Mouse (Mus musculus) layer of hippocampus, adult 9-10 months (tissue): ENCODE data around the gene Ankfn1.
A peak's percentile ranks its signal among the peaks of the same experiment; 100 is the strongest.

Source experiments
- DNase-seq: peaks from one replicate; pipeline ENCODE4 v3.0.0; 2022; ENCODE audit warnings: low spot score

Gene Ankfn1

DNA sequence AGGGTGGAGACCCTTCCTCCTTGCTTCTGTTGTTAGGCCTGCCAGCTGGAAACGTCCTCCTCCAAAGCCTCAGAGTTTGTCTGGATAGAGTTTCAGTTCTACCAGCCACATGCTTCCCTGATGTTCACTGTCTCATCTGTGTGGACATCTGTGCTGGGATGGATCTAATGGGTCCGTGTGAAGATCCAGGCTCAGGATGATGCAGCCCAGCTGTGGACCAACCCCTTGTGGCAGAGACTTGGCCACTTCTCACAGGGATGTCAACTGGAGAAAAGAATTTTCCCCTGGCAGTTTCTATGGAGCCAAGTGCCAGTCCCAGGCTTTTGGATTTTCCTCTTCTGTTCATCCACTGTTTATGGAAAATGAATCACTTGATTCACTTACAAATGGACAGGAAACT is 100.5 kb downstream of the Ankfn1 start:
- DNase-seq: no peak

DNA sequence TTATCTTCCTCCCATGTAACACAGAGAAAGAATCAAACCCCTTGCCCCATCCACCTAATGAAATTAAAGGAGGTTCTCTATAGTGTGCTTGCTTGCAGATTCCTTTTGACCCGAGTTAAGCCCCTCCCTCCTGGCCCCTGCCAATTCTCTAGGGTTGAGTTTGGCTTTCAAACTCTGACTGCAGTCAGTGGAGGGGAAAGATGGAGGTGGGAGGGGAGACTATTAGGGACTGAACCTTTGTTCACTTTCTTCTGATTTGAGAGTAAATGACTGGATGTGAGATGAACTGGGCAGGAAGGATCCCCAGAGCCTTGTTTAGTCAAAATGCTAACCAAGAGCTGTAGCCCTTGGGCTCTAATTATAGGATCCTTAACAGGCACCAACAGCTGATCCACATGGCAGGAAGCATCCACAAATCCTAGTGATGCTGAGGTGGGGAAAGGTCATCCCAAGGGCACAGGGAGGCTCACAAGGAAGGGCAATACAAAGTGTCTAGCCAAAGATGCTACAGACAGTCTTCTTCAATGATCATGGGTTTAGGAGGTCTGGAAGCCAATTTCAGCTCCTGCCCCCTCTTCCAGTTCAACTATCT is 103.4 kb downstream of the Ankfn1 start:
- DNase-seq: no peak

DNA sequence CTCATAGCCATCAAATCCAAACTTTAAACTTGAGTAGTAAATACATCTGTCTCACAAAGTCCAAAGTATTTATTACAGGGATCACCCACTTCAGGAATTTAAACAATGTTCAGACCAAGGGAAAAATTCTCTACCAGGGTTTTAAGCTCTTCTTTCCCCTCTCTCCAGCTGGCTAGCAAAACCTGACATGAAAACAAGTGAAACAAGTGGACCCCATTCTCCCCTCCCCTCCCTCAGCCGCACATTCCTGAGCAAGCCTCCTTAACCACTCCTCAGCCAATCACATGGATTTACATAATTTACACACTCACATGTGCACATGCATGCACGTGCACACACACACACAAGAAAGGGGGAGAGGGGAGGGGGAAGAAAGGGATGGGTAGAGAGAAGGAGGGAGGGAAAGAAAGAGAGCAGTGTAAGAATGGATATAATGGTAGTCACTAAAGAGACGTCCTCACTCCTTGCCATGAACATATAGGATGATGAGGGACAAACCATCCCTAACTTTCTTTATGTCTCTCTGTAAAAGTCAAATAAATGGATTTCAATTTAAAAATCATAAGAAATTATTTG is 104.9 kb downstream of the Ankfn1 start:
- DNase-seq: no peak

DNA sequence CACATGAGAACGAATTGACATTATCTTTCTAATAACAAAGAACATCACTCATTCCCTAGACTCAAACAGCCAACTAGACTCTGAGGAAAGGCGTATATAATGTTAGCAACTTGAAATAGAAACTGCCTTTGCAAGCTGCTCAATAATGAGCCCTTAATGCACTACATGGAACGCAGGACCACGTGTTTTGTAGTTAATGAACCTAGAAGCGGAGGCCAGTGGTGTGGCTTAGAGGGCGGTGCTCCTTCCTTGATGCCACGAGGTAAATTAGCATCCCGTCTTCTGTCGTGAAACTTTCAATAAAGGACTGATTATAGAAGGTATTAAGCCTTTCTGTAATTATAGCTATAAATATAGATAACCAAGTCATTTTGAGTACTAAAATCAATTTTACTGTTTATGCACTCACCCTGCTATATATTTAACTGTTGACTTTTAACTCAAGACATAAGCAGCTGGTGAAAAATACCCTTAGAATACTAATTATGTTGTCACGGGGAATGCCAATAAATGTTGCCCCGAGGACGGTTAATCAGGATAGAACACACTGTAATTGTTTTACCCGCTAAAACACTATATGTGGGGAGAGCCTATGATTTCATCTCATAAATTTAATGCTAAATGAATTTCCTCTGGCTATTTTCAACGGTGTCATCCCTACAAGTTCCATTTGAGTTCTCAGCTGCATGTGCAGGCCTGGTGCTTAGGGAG is 112.1 kb downstream of the Ankfn1 start:
- no peak for DNase-seq

GRCm38 (mm10) chr11:89659048-89659447 is 118.4 kb downstream of the Ankfn1 start:
- no peak for DNase-seq

DNA sequence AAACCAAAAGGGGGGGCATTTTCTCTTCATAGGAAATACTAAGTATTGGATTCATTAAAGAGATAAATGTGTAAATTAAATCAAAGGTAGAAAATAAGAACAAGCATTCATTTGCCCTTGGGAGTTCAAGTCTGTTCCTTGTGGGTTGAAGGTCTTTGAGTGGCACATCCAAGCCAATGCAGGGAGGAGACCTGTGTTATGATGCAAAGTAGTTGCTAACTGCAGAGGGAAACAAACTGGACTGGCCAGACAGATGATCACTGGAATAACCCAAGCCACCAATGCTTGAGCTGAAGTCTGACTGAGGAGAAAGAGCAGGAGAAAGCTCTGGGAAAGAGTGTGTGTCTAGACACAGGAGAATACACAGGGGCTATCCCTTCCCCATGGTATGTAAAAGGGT is 120.9 kb downstream of the Ankfn1 start:
- no peak for DNase-seq

GRCm38 (mm10) chr11:89635740-89636139 is 141.7 kb downstream of the Ankfn1 start:
- no peak for DNase-seq

- DNase-seq: no peak
Observed at GRCm38 (mm10) chr11:89631315-89631714, 146.1 kb downstream of the Ankfn1 start.

GRCm38 (mm10) chr11:89628562-89628961 is 148.9 kb downstream of the Ankfn1 start:
- DNase-seq: no peak

- no peak for DNase-seq
Observed at GRCm38 (mm10) chr11:89627232-89627631, 150.2 kb downstream of the Ankfn1 start.

DNA sequence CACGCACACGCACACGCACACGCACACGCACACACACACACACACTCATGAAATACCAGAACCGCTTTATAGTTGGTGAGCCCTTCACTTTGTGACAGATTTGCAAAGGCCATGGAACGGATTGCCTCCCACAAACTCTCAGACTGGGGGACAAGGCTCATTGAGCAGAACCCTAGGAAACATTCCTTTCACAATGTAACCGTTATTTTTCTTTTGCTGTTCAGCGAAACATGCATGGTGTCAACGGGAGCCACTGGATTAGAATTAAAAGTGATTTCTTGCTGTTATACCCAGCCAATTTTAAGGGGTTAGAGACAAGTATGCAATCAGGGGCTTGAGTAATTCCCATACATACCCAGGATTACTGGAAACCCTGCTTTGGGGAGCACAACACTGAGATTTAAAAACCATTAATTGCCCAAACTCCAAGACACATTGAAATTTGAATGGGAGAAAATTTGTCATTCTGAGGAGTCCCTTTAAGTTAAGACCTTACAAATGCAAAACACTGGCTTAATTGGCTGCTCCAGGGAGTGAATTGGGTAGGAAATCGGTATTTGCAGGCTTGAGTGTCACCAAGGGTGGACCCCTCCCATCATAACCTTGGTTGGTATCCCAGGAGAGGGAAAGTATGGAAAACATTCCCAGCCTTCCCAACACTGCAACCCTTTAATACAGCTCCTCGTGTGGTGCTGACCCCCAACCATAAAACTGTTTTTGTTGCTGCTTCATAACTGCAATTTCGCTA is 153.6 kb downstream of the Ankfn1 start:
- no peak for DNase-seq

GRCm38 (mm10) chr11:89619955-89620354 is 157.5 kb downstream of the Ankfn1 start:
- DNase-seq: no peak

- peak; percentile 7 for DNase-seq
Observed at GRCm38 (mm10) chr11:89615806-89616205, 161.6 kb downstream of the Ankfn1 start.

DNA sequence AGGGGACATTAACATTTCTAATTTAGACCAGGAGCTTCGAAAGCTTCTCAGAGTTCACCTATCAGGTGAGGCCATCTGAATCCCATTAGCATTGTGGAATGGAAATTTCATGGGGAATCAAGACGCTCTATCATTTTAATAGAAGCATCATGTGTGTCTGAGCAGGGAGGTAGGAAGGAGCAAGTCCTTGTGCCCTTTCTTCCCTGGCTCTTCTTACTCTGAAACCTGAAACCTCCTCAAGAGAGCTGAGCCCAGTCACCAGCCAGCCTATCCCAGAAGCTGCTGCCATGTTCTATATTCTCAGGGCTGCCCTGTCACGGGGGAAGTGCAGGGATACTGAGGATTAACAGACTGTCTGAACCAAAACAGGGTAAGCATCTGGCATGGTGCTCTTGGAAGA is 165.9 kb downstream of the Ankfn1 start:
- DNase-seq: no peak

GRCm38 (mm10) chr11:89608071-89608470 is 169.4 kb downstream of the Ankfn1 start:
- DNase-seq: no peak

GRCm38 (mm10) chr11:89607270-89607669 is 170.2 kb downstream of the Ankfn1 start:
- DNase-seq: no peak

DNA sequence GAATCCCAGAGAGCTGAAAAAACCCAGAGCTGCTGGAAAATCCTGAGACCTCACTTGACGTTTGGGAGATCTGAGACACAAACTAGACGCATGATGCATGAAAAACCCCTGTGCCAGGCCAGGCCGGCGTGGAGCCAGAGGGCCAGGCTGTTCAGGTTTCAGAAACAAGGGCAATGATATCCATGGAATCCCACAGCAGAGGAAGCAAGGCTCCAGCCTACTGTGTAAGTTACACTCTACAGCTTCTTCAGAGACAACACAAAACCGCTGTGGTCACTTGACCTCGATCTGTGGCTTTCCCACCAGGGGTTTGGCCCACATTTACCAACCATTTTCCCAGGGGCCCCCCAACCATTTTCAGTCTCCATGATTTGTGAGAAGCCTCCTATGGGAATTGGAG is 171.1 kb downstream of the Ankfn1 start:
- DNase-seq: no peak

DNA sequence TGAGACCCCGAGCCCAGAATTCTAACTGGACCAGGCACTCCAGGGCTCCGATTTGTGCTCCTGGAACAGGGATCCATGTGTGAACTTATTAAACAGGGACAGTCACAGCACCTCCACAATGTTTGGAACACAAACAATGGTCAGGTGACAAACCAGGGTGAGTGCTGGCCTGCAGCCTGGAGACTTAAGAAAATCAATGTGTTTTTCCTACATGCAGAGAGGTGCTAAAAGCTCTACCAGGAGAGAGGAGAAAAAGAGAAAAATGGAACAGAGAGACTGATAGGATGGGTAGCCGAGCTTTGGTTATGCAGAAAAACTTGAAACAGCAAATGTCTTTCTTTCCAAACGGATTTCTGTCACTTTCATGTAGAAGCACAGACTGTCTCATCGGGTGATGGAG is 174.5 kb downstream of the Ankfn1 start:
- no peak for DNase-seq

DNA sequence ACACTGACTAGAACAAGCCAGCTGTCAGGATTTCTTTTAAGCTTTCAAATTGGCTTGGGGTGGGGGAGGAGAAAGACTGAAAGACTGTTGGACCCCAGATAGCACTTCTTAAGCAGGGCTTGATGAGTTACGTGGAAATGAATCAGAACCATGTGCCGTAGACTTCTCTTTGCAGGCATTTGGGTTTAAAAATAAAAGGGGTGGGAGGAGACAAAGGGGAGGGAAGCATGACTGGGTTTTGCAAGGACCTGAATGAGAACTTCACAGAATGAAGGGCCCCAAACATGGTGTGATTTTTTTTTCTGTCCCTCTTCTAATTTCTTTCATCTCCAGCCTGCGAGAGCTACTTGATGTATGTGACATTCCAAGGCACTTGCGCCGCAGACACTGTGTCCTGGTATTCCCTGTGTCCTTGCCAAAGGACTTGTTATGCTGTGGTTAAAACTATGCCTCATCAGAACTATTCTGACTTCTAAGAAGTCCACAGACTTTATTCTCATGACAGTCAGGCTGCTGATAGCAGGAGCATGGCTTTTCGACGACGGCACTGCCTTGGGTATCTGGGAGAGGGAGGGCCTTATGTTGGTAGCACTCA is 176.4 kb downstream of the Ankfn1 start:
- DNase-seq: no peak

DNA sequence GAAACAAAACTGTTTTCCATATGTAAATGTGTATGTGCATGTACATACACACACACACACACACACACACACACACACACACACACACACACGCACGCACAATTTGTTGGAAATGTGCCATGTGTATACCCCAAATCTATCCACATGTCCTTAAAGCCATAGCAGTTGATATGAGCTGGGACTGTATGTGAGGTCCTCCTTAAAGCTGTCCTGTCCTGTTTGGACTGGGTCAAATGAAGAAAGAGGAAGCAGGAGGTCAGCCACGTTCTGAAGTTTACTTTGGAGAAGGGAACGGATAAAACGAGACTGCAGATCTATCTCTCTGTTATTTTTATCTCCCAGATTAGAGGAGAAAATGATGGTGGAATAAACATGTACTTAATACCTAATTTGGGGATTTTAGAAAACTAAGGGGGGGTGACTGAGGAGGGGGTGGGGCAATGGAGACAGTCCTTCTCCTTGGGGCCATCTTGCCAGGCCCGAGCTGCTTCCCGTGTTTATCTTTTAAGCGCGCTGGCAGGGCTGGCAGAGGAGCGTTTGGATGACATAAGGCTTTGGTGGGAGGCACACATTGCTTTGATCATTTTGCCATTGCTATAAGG is 187.1 kb downstream of the Ankfn1 start:
- no peak for DNase-seq

DNA sequence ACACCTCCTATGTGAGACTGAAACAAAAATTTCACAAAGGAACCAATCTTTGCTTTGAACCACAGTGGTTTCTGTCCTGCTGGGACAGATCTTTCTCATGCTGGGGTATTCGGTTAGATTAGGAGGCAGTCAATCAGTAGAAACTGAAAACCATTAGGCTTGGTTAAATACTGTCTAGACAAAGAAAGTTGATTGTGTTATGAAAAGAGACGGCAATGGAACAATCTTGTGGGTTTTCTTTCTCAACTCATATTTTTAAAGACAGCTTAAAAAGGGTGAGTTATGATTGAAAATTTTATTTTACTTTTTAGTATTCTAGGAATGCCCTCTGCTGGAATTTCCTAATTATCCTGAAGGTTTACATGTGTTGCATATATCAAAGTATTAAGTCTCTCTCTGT is 191.1 kb downstream of the Ankfn1 start:
- DNase-seq: no peak

- DNase-seq: no peak
Observed at GRCm38 (mm10) chr11:89579826-89580225, 197.6 kb downstream of the Ankfn1 start.
